Mouse (Mus musculus) heart, postnatal 10 days (tissue): ENCODE results near the gene Gpc6. TPM values are rescaled to one million over a fixed set of nuclear protein-coding genes. Genes with fewer than 3 reads are reported as not detected.

ENCODE experiments used
- DNase-seq, 2 experiments: peaks; one replicate each; pipeline ENCODE4 v3.0.0; 2021
- intact Hi-C: fragments of 180-260 bp; cut with DNase I; formaldehyde crosslinking; loops from one replicate; pipeline ENCODE4 v1.15.1; 2025
- total RNA-seq, 2 experiments: library from RNA; stranded (reverse); gene quantifications; 2 replicates each; pipeline ENCODE4 v1.2.3; 2021

Gene Gpc6
- total RNA-seq, 2 experiments from 2014 or later = 37.0 to 40.2 TPM

DNA sequence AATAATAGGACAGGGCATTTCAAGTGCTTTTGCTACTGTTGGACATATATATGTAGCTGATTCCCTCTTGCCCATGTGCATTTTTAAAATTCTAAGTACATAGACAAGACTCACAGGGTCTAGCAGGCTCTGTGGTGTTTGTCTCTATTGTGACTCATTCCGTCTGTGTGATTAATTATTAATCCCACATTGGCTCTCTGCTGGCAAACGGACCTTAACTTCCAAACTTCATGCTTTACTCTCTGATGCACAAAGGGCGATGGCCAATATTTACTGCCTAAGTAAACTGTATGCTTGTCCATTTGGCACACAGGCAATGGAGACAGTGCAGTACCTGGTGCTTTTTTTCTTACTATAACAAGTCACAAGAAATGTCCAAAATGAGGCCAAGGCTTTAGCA is 749.4 kb downstream of the Gpc6 start:
- DNase-seq = no peak
- intact Hi-C loops = no loop called here

- DNase-seq = peak; percentile 38
- intact Hi-C loops = loop anchor here (5.0 kb wide), 1 partner anchor 202 kb away; no protein-coding TSS in a partner anchor
Measured at GRCm38 (mm10) chr14:117679926-117680325, 754.8 kb downstream of the Gpc6 start.

DNA sequence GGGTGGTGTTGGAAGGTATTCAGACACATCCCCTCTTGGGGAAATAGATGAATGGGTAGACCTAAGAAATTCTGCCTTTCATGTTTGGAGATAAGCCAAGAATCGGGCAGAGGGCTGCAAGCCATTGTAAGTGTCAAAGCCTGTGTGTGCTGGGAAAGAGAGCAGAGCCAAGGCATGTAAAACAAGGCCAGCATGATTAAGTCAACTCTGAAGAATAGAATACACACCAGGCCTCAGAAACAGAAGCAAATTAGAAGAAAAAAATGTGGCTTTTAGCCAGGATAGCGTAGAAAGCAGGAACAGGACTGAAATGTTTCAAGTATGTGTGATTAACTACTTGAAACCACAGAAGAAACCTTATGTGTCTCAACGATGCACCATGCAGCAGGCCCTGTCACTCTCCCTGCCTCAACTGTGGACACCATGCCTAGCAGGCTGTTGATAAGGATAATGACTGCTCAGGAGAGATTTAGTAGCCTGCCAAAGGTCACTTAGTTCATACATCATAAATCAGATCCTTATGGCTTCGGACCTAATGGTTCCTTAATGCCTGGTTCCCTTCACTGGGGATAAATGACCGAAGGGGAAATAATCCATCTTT is 756.3 kb downstream of the Gpc6 start:
- intact Hi-C loops = loop anchor here (5.0 kb wide), 1 partner anchor 201 kb away; no protein-coding TSS in a partner anchor
- peak; percentile 32 to 45 for DNase-seq

DNA sequence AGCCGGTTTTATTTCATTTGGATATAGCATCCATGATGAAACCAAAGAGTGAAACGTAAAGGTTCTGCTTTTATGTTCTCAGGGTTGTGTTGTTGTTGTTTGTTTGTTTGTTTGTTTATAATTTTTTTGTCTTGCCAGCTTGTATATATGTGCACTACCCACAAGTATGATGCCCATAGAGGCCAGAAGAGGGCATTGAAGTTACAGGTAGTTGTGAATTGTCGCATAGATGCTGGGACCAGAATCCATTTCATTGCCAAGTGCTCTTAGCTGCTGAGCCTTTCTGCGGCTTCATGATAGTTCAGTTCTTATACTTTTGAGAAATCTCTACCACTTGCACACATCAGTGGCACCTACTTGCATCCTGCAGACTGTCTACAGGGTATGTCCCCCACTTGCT is 758.0 kb downstream of the Gpc6 start:
- no peak for DNase-seq
- intact Hi-C loops = loop anchor here (5.0 kb wide), 1 partner anchor 199 kb away; no protein-coding TSS in a partner anchor

DNA sequence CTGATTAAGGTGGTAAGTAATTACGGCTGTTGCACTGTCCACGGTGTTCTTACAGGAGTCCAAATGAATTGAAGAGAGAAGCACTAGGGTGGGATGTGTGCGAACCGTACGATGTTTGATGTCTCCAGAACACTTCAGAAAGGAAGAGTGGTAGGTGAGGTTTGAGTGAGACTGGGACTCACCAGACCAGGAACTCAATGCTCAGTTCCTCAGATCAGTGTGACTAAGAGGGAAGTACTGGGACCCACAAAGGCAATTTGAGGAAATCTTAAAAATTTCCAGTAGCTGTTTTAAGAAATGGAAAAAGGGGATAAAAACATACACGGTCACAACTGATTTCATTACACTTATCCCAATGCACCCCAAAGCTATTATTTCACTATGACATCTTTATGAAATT is 764.7 kb downstream of the Gpc6 start:
- DNase-seq = no peak
- intact Hi-C loops = no loop called here

DNA sequence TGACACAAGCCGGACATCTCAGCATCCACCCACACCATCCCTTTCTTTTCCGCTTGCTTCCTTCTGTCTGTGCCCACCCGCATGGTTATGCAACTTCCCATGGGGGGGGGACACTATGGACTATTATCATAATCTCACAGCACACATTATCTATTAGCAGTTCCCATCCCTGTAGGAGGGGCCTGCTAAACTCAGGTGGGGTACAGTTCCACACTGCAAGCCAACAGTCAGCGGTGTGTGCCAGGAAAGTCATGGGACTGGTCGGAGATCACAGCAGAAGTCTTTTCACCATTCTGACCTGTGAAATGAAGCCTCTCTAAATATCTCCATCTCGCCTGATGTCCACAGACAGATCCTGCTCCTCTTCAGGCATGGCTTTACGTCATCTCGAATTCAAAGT is 770.5 kb downstream of the Gpc6 start:
- intact Hi-C loops = no loop called here
- no peak for DNase-seq

- no peak for DNase-seq
- intact Hi-C loops = no loop called here
Measured at GRCm38 (mm10) chr14:117700670-117701280, 775.7 kb downstream of the Gpc6 start.

GRCm38 (mm10) chr14:117708817-117709216 is 783.7 kb downstream of the Gpc6 start:
- DNase-seq = no peak
- intact Hi-C loops = no loop called here

GRCm38 (mm10) chr14:117710463-117710911 is 785.4 kb downstream of the Gpc6 start:
- intact Hi-C loops = no loop called here

DNA sequence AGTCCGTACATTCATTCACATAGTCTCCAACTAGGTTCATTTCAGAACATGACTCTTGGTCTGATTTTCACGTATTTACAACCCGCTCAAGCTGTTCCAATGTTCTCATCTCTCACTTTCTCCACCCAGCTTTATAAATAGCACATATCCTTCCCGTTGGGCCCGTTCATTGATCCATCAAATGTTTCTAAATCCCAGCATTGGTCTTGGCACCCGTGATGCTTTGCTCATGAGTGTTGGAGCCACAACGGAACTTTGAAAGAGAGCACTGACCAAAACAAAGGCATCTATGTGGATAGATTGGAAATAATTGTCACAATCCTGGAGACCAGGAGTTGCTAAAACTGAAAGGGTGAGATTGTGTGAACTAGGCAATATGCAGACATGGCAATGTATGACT is 787.2 kb downstream of the Gpc6 start:
- DNase-seq = no peak
- intact Hi-C loops = no loop called here

More at GRCm38 (mm10) chr14:117710463-117710911, 785.4 kb downstream of the Gpc6 start:
- DNase-seq = peak; percentile 88 to 91

DNA sequence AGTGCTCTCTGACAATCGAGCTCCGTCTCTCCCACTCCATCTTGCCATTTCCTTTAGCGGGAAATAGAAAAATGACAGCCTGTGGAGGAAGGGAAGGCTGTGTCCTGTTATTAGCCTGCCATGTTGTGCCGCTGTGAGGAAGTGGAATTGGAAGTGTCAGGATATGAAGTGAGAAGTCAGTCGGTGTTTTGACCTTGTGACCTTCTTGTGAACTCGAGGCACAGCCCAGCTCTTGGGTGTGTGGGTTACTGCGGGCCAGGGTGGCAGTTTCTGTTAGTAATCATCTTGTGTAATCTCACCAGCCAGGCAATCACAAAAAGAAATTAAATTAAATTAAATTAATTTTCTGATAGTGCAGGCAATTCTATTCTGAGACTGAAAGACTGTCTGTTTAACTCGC is 789.0 kb downstream of the Gpc6 start:
- intact Hi-C loops = no loop called here
- DNase-seq = no peak

- intact Hi-C loops = no loop called here
- no peak for DNase-seq
Measured at GRCm38 (mm10) chr14:117716305-117716704, 791.2 kb downstream of the Gpc6 start.

GRCm38 (mm10) chr14:117728741-117729140 is 803.6 kb downstream of the Gpc6 start:
- intact Hi-C loops = no loop called here
- DNase-seq = no peak

GRCm38 (mm10) chr14:117755231-117755630 is 830.1 kb downstream of the Gpc6 start:
- no peak for DNase-seq
- intact Hi-C loops = loop anchor here (5.0 kb wide), 1 partner anchor 42 kb away; no protein-coding TSS in a partner anchor

DNA sequence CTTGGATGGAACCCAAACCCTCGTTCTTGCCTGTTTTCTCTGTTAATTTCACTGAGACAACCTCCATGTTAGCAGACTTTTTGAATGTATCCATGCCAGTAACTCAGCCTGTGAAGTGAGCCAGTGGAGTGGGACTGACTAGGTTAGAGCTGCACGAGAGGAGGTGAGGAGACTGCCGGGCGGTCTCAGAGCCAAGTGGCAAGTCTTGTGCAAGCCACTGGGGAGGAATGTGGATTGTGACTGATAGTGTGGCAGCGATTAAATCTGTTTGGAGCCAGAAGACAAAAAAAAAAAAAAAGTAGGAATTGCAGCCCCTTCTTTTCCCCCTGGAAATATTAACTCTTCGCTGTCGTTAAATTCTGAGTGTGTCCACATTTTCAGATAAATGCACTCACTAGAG is 831.4 kb downstream of the Gpc6 start:
- intact Hi-C loops = loop anchor here (5.0 kb wide), 1 partner anchor 41 kb away; no protein-coding TSS in a partner anchor
- no peak for DNase-seq

DNA sequence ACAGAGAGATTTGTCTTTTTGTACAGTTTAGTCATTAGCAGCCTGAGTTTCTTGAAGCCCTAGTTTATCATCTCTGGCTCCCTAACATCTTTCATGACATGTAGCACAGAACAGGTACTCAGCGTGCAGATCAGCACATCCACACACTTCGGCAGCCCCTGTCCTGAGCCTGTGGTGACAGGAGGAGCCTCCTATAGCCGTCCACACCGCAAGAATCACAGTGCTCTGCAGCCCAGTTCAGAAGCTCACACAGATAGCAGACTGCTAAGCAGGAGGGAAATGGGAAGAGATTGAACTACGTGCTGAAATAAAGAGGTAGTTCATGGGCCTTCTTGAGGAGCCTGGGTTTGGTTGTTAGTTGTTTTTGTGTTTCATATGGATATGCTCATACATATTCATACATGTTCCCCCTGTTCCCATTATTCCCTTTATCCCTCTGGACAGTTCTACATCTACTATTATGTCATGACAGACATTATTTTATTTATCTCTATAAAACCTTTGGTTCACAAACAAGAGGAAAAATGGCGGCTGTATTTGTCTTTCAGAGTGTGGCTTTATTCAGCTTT is 832.8 kb downstream of the Gpc6 start:
- intact Hi-C loops = loop anchor here (5.0 kb wide), 1 partner anchor 39 kb away; no protein-coding TSS in a partner anchor
- no peak for DNase-seq

- DNase-seq = no peak
- intact Hi-C loops = loop anchor here (5.0 kb wide), 1 partner anchor 46 kb away; no protein-coding TSS in a partner anchor
Measured at GRCm38 (mm10) chr14:117760830-117761517, 835.9 kb downstream of the Gpc6 start.

GRCm38 (mm10) chr14:117762934-117763333 is 837.8 kb downstream of the Gpc6 start:
- intact Hi-C loops = loop anchor here (5.0 kb wide), 1 partner anchor 44 kb away; no protein-coding TSS in a partner anchor
- DNase-seq = no peak

DNA sequence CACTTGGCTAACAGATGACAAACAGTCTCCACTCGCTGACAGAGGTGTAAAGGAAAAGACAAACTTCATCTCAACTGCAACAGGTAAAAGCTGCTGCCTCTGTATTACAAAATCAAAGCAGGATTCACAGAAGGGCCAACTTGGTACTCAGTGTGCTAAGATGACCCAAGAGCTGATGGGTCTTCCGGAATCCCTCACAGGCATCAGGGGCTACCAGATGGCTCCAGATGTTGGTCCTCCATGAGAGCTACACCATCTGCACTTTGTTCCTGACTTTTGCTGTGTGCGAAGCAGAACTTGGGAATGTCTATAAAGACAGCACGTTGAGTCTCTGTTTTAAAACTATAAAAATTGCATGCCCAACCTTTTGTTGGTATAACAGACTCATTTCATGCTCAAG is 842.7 kb downstream of the Gpc6 start:
- intact Hi-C loops = no loop called here
- DNase-seq = peak; percentile 9 to 15

DNA sequence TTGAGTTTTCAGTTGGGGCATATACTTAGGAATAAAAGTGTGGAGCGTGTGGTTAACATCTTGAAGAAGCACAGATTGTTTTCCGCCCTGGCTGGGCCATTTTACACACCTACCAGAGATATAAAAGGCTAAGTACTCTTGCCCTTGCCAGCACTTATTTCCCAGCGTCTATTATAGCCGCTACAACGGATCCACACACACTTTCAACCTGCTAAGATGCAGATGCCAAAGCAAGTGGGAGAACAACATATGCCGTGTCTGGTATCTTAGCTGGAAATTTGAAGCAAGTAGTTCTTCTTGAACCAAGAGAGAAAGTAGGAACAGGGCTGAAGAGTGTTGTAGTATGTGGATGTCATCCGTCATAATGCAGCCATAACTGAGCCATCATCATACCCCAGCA is 843.6 kb downstream of the Gpc6 start:
- DNase-seq = no peak
- intact Hi-C loops = no loop called here

DNA sequence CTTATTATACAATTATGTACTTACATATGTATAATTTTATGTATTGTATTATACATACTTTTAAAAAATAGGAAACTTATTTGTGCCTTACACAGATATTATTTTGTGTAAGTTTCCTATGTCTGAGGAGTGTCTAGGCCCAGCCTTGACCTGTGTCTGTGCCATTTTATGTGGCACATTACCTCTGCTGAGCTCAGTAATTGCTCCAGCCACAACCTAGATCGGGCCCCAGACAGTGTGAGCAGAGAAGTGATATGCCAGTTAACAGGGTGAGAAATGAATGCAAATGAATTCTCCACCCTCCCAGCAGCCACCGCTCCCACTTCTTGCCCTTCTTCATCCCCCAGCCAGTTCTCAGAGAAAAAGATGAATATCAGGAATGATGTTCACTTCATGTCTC is 848.3 kb downstream of the Gpc6 start:
- no peak for DNase-seq
- intact Hi-C loops = no loop called here
